Mouse (Mus musculus) embryonic facial prominence, embryonic 13.5 days (tissue): Measurements from ENCODE around the gene Iqcb1. TPM values are rescaled to one million over a fixed set of nuclear protein-coding genes. Genes with fewer than 3 reads are reported as not detected.

ENCODE experiments used
- ATAC-seq: fragments of 200-750 bp; cut with Nextera tagmentation; 2 replicates; pipeline ENCODE4 v1.8.0; 2017; ENCODE audit warnings: low read depth; ENCODE audit not compliant: insufficient number of reproducible peaks, insufficient read depth, low FRiP score, low TSS enrichment
- H3K27ac ChIP-seq: fragments of 300-500 bp; sonication (generic); 2 replicates; pipeline ENCODE4 v1.5.1; 2015; ENCODE audit warnings: moderate library complexity, mild to moderate bottlenecking, inconsistent platforms
- H3K27me3 ChIP-seq: fragments of 300-500 bp; sonication (generic); 2 replicates; pipeline ENCODE4 v1.6.1; 2015; ENCODE audit warnings: mild to moderate bottlenecking, inconsistent platforms
- H3K36me3 ChIP-seq: fragments of 300-500 bp; sonication (generic); 2 replicates; pipeline ENCODE4 v1.6.1; 2015; ENCODE audit warnings: mild to moderate bottlenecking, inconsistent platforms
- H3K4me1 ChIP-seq: fragments of 300-500 bp; sonication (generic); 2 replicates; pipeline ENCODE4 v1.6.1; 2015; ENCODE audit warnings: inconsistent platforms
- H3K4me2 ChIP-seq: fragments of 300-500 bp; sonication (generic); 2 replicates; pipeline ENCODE4 v1.6.1; 2015; ENCODE audit warnings: moderate library complexity, mild to moderate bottlenecking, inconsistent platforms
- H3K4me3 ChIP-seq: fragments of 300-500 bp; sonication (generic); 2 replicates; pipeline ENCODE4 v1.5.1; 2015; ENCODE audit warnings: mild to moderate bottlenecking, inconsistent platforms
- H3K9ac ChIP-seq: fragments of 300-500 bp; sonication (generic); 2 replicates; pipeline ENCODE4 v1.6.1; 2015; ENCODE audit warnings: mild to moderate bottlenecking, inconsistent platforms
- H3K9me3 ChIP-seq: fragments of 300-500 bp; sonication (generic); 2 replicates; pipeline ENCODE4 v1.6.1; 2016; ENCODE audit warnings: inconsistent platforms
- WGBS: fragments of 180-500 bp; shearing (Covaris S2); methylation state at CpG from one replicate; pipeline ENCODE4 v1.1.7; 2015; ENCODE audit warnings: mixed read lengths; 5-methylcytosine and 5-hydroxymethylcytosine counted together
- polyA plus RNA-seq: library from polyadenylated mRNA; unstranded; fragments of >200 nt; fragmentation: Nextera tagmentation; extraction: Ambion mirVana; gene quantifications from 2 replicates; pipeline ENCODE4 v1.2.1, GENCODE M21; 2015

Gene Iqcb1
- polyA plus RNA-seq: 53.1 and 53.7 TPM in 2 replicates

GRCm38 (mm10) chr16:36828054-36828786 is at the start of gene Iqcb1:
TSS of gene Iqcb1 (plus strand) at chr16:36828385.
- H3K4me3 ChIP-seq: peak within 1 kb of the TSS; percentile 91
- H3K9me3 ChIP-seq: no peaks in the 10 kb centered on the region
- H3K27me3 ChIP-seq: no peaks in the 10 kb centered on the region
- H3K4me1 ChIP-seq: peaks cover 8% of the 10 kb centered on the region
- no peaks in the 10 kb centered on the region for H3K36me3 ChIP-seq
- peak within 1 kb of the TSS; percentile 92 for H3K9ac ChIP-seq
- WGBS: under 1% methylated on average over 63 of the region's 64 CpGs
- peak within 1 kb of the TSS; percentile 77 for H3K4me2 ChIP-seq
- H3K27ac ChIP-seq: peak within 1 kb of the TSS; percentile 68; the same call in 1 of the 2 replicates
- ATAC-seq: peak; percentile 97

GRCm38 (mm10) chr16:36784146-36784545 is 44.0 kb upstream of the Iqcb1 start:
- H3K36me3 ChIP-seq: no peaks in the 10 kb centered on the region
- H3K4me2 ChIP-seq: peak overlapping the region; percentile 29; the same call in 1 of the 2 replicates
- no peaks in the 10 kb centered on the region for H3K27me3 ChIP-seq
- ATAC-seq: no peak
- no peak overlapping the region for H3K9ac ChIP-seq
- H3K9me3 ChIP-seq: no peaks in the 10 kb centered on the region
- no peak overlapping the region for H3K27ac ChIP-seq
- 0 out of 2 replicates have a peak overlapping the region, but pooled peaks have one; percentile 9 for H3K4me3 ChIP-seq
- H3K4me1 ChIP-seq: no peaks in the 10 kb centered on the region
- 88% methylated on average over 2 of the region's 2 CpGs for WGBS

GRCm38 (mm10) chr16:36784594-36785313 is 43.4 kb upstream of the Iqcb1 start, which contains the start of gene Slc15a2:
TSS of gene Slc15a2 (minus strand) at chr16:36784962.
- no peaks in the 10 kb centered on the region for H3K4me1 ChIP-seq
- H3K9me3 ChIP-seq: no peaks in the 10 kb centered on the region
- ATAC-seq: no peak
- 0 out of 2 replicates have a peak within 1 kb of the TSS, but pooled peaks have one; percentile 9 for H3K4me3 ChIP-seq
- no peak within 1 kb of the TSS for H3K27ac ChIP-seq
- H3K27me3 ChIP-seq: no peaks in the 10 kb centered on the region
- no peaks in the 10 kb centered on the region for H3K36me3 ChIP-seq
- H3K9ac ChIP-seq: no peak within 1 kb of the TSS
- WGBS: 59% methylated on average over 10 of the region's 10 CpGs
- H3K4me2 ChIP-seq: peak within 1 kb of the TSS; percentile 29

- Histone ChIP-seq H3K4me1 (no peaks in the 10 kb centered on the region), H3K9me3 (no peaks in the 10 kb centered on the region), H3K27ac (no peak overlapping the region), H3K36me3 (no peaks in the 10 kb centered on the region), H3K27me3 (no peaks in the 10 kb centered on the region), H3K4me3 (no peak overlapping the region), H3K4me2 (no peak overlapping the region), H3K9ac (no peak overlapping the region)
- 79% methylated on average over 7 of the region's 7 CpGs for WGBS
- ATAC-seq: no peak
Measured at GRCm38 (mm10) chr16:36786466-36786865, 41.7 kb upstream of the Iqcb1 start.

- Histone ChIP-seq H3K4me1 (peaks cover 3% of the 10 kb centered on the region; the same call in 1 of the 2 replicates), H3K27ac (no peak overlapping the region), H3K4me3 (no peak overlapping the region), H3K9ac (no peak overlapping the region), H3K27me3 (no peaks in the 10 kb centered on the region), H3K4me2 (no peak overlapping the region), H3K36me3 (no peaks in the 10 kb centered on the region), H3K9me3 (no peaks in the 10 kb centered on the region)
- no peak for ATAC-seq
- WGBS: 67% methylated on average over 4 of the region's 4 CpGs
Measured at GRCm38 (mm10) chr16:36790166-36790565, 38.0 kb upstream of the Iqcb1 start.

- Histone ChIP-seq H3K36me3 (no peaks in the 10 kb centered on the region), H3K9me3 (no peaks in the 10 kb centered on the region), H3K4me1 (peaks cover 3% of the 10 kb centered on the region; the same call in 1 of the 2 replicates), H3K27ac (no peak overlapping the region), H3K4me3 (no peak overlapping the region), H3K27me3 (no peaks in the 10 kb centered on the region), H3K4me2 (no peak overlapping the region), H3K9ac (no peak overlapping the region)
- WGBS: 71% methylated on average over 2 of the region's 2 CpGs
- ATAC-seq: no peak
Measured at GRCm38 (mm10) chr16:36794976-36795375, 33.2 kb upstream of the Iqcb1 start.

- ATAC-seq: no peak
- H3K27me3 ChIP-seq: no peaks in the 10 kb centered on the region
- no peaks in the 10 kb centered on the region for H3K9me3 ChIP-seq
- no peak overlapping the region for H3K4me2 ChIP-seq
- no peak overlapping the region for H3K4me3 ChIP-seq
- no peak overlapping the region for H3K27ac ChIP-seq
- peaks cover 3% of the 10 kb centered on the region; the same call in 1 of the 2 replicates for H3K4me1 ChIP-seq
- 59% methylated on average over 2 of the region's 2 CpGs for WGBS
- H3K36me3 ChIP-seq: no peaks in the 10 kb centered on the region
- no peak overlapping the region for H3K9ac ChIP-seq
Measured at GRCm38 (mm10) chr16:36798334-36798733, 29.9 kb upstream of the Iqcb1 start.

- H3K36me3 ChIP-seq: no peaks in the 10 kb centered on the region
- no peak overlapping the region for H3K9ac ChIP-seq
- no peaks in the 10 kb centered on the region for H3K9me3 ChIP-seq
- H3K4me3 ChIP-seq: no peak overlapping the region
- WGBS: 88% methylated on average over 3 of the region's 3 CpGs
- no peaks in the 10 kb centered on the region for H3K27me3 ChIP-seq
- H3K27ac ChIP-seq: no peak overlapping the region
- no peaks in the 10 kb centered on the region for H3K4me1 ChIP-seq
- no peak overlapping the region for H3K4me2 ChIP-seq
- ATAC-seq: no peak
Measured at GRCm38 (mm10) chr16:36802361-36802760, 25.8 kb upstream of the Iqcb1 start.

- Histone ChIP-seq H3K36me3 (no peaks in the 10 kb centered on the region), H3K9ac (no peak overlapping the region), H3K27ac (no peak overlapping the region), H3K4me2 (no peak overlapping the region), H3K4me1 (no peaks in the 10 kb centered on the region), H3K27me3 (no peaks in the 10 kb centered on the region), H3K9me3 (no peaks in the 10 kb centered on the region), H3K4me3 (no peak overlapping the region)
- no peak for ATAC-seq
- 85% methylated on average over 3 of the region's 3 CpGs for WGBS
Measured at GRCm38 (mm10) chr16:36808616-36809015, 19.6 kb upstream of the Iqcb1 start.

GRCm38 (mm10) chr16:36813680-36814079 is 14.5 kb upstream of the Iqcb1 start:
- no peak overlapping the region for H3K9ac ChIP-seq
- 55% methylated on average over 3 of the region's 3 CpGs for WGBS
- H3K4me3 ChIP-seq: no peak overlapping the region
- H3K36me3 ChIP-seq: no peaks in the 10 kb centered on the region
- H3K4me1 ChIP-seq: no peaks in the 10 kb centered on the region
- H3K27me3 ChIP-seq: no peaks in the 10 kb centered on the region
- no peak for ATAC-seq
- H3K9me3 ChIP-seq: no peaks in the 10 kb centered on the region
- no peak overlapping the region for H3K4me2 ChIP-seq
- no peak overlapping the region for H3K27ac ChIP-seq

GRCm38 (mm10) chr16:36816916-36817315 is 11.3 kb upstream of the Iqcb1 start:
- Histone ChIP-seq H3K27me3 (no peaks in the 10 kb centered on the region), H3K9ac (no peak overlapping the region), H3K4me3 (no peak overlapping the region), H3K27ac (no peak overlapping the region), H3K4me1 (0 out of 2 replicates have a peak, but pooled peaks cover 4% of the 10 kb centered on the region), H3K36me3 (no peaks in the 10 kb centered on the region), H3K9me3 (no peaks in the 10 kb centered on the region), H3K4me2 (no peak overlapping the region)
- no peak for ATAC-seq
